Mouse (Mus musculus) liver, postnatal 0 days (tissue): ENCODE measurements around the gene 9230102O04Rik. TPM values are rescaled to one million over a fixed set of nuclear protein-coding genes. Genes with fewer than 3 reads are reported as not detected.

ENCODE experiments used
- ATAC-seq: fragments of 200-750 bp; cut with Nextera tagmentation; 2 replicates; pipeline ENCODE4 v1.8.0; 2017; ENCODE audit warnings: mild to moderate bottlenecking, moderate library complexity
- DNase-seq: peaks from one replicate; pipeline ENCODE4 v3.0.0-alpha.2; 2016
- H3K27ac ChIP-seq: fragments of 300-500 bp; sonication (generic); 2 replicates; pipeline ENCODE4 v1.5.1; 2014; ENCODE audit warnings: antibody characterized with exemption, moderate library complexity, mild to moderate bottlenecking, low read depth
- H3K27me3 ChIP-seq: fragments of 300-500 bp; sonication (generic); 2 replicates; pipeline ENCODE4 v1.6.1; 2014; ENCODE audit warnings: low read length, control low read depth, mixed read lengths; ENCODE audit not compliant: insufficient read depth
- H3K36me3 ChIP-seq: fragments of 300-500 bp; sonication (generic); replicated peaks from 2 replicates; pipeline ENCODE4 v1.6.1; 2014; ENCODE audit warnings: mild to moderate bottlenecking, control low read depth, low read length, moderate library complexity, mixed read lengths; ENCODE audit not compliant: insufficient read depth
- H3K4me1 ChIP-seq: fragments of 300-500 bp; sonication (generic); 2 replicates; pipeline ENCODE4 v1.6.1; 2014; ENCODE audit warnings: antibody characterized with exemption, mild to moderate bottlenecking, control low read depth; ENCODE audit not compliant: insufficient read depth
- H3K4me2 ChIP-seq: fragments of 300-500 bp; sonication (generic); 2 replicates; pipeline ENCODE4 v1.6.1; 2014; ENCODE audit warnings: low read depth, mild to moderate bottlenecking, low read length, moderate library complexity, mixed read lengths
- H3K4me3 ChIP-seq: fragments of 300-500 bp; sonication (generic); 2 replicates; pipeline ENCODE4 v1.5.1; 2014; ENCODE audit warnings: low read depth, low read length
- H3K9ac ChIP-seq: fragments of 300-500 bp; sonication (generic); replicated peaks from 2 replicates; pipeline ENCODE4 v1.6.1; 2014; ENCODE audit warnings: mild to moderate bottlenecking, moderate library complexity
- H3K9me3 ChIP-seq: fragments of 300-500 bp; sonication (generic); 2 replicates; pipeline ENCODE4 v1.6.1; 2016; ENCODE audit warnings: mild to moderate bottlenecking, control low read depth, low read length, mixed read lengths
- CTCF ChIP-seq: sonication (generic); IDR thresholded peaks from 2 replicates; pipeline ENCODE4 v1.5.1; 2016; ENCODE audit warnings: antibody characterized with exemption, low read depth
- EP300 ChIP-seq: IDR thresholded peaks from 2 replicates; pipeline ENCODE4 v1.6.1; 2016; ENCODE audit warnings: antibody characterized with exemption, low read depth, mild to moderate bottlenecking
- WGBS: fragments of 180-500 bp; shearing (Covaris S2); extraction: QIAGEN DNeasy Blood & Tissue Kit; methylation state at CpG from one replicate; pipeline ENCODE4 v1.1.7; 2014; ENCODE audit not compliant: insufficient replicate concordance; 5-methylcytosine and 5-hydroxymethylcytosine counted together
- polyA plus RNA-seq: library from polyadenylated mRNA; unstranded; fragments of >200 nt; fragmentation: Nextera tagmentation; extraction: Ambion mirVana; gene quantifications from 2 replicates; pipeline ENCODE4 v1.2.1, GENCODE M21; 2015

Gene 9230102O04Rik
- polyA plus RNA-seq, 1 experiment from 2014 or later: not detected

GRCm38 (mm10) chr2:9886921-9887610 lies 2.3 kb downstream of the 9230102O04Rik start:
- TF ChIP-seq CTCF (no peak), EP300 (no peak)
- Histone ChIP-seq H3K27me3 (peaks cover 89% of the 10 kb centered on the region), H3K9ac (no peak overlapping the region), H3K4me3 (no peak overlapping the region), H3K36me3 (no peaks in the 10 kb centered on the region), H3K4me1 (peaks cover 24% of the 10 kb centered on the region), H3K4me2 (no peak overlapping the region), H3K9me3 (no peaks in the 10 kb centered on the region), H3K27ac (no peak overlapping the region)
- DNase-seq (no peak), ATAC-seq (no peak)
- WGBS: 24% methylated on average over 7 of the region's 7 CpGs

DNA sequence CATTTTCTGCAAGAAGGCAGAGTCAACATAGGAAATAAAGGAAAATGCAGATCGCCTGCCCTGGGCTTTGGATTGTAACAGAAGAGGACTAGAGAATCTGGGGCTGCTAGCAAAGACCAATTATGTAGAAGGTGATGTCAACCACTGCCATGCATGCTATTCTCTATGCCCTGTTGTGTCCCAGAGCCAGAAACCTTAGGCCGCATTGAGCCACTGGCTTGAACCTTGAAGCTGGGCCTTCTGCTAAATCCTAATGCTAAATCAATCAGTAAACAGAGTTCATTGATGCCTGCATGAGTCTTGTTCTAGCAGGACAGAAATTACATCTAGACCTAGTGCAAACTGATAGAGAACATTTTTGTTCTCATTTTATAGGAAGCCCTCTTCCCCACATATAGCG lies 3.3 kb downstream of the 9230102O04Rik start:
- peaks cover 95% of the 10 kb centered on the region for H3K27me3 ChIP-seq
- ATAC-seq: no peak
- no peak overlapping the region for H3K9ac ChIP-seq
- DNase-seq: no peak
- H3K4me1 ChIP-seq: peaks cover 31% of the 10 kb centered on the region
- TF ChIP-seq EP300: no peak
- no peak for TF ChIP-seq CTCF
- no peak overlapping the region for H3K4me2 ChIP-seq
- WGBS: 43% methylated on average over 3 of the region's 3 CpGs
- H3K36me3 ChIP-seq: no peaks in the 10 kb centered on the region
- H3K9me3 ChIP-seq: no peaks in the 10 kb centered on the region
- no peak overlapping the region for H3K27ac ChIP-seq
- no peak overlapping the region for H3K4me3 ChIP-seq

DNA sequence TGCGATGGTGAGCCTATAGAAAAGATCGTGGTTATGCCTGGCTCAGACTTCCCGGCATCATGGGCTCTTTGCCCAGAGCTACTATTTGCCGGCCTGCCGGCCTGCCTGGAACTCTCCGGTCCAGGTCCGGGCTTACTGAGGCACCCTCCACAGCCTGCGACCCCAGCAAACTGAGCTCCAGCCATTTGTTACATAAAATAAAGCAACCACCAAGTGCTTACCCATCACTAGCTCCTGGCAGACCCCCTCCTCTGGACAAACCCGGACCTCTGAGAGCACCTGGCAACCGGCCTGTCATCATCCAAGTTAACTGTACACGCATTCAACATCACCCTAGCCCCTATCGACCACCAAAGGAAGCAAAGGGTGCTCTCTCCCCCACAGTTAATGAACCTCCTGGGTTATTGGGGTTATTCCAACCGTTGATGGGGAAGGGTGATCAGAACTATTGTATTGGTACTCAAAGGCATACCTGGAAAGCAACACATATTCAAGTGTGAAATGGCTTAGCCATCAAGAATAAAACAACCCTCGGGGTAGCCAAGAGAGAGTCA lies 4.0 kb downstream of the 9230102O04Rik start:
- ATAC-seq: no peak
- H3K27ac ChIP-seq: no peak overlapping the region
- DNase-seq: no peak
- TF ChIP-seq EP300 (no peak), CTCF (no peak)
- peaks cover 34% of the 10 kb centered on the region for H3K4me1 ChIP-seq
- H3K27me3 ChIP-seq: peaks cover 95% of the 10 kb centered on the region
- H3K4me3 ChIP-seq: no peak overlapping the region
- 28% methylated on average over 14 of the region's 14 CpGs for whole genome bisulfite sequencing
- H3K9ac ChIP-seq: no peak overlapping the region
- no peaks in the 10 kb centered on the region for H3K9me3 ChIP-seq
- no peaks in the 10 kb centered on the region for H3K36me3 ChIP-seq
- H3K4me2 ChIP-seq: no peak overlapping the region

GRCm38 (mm10) chr2:9884533-9885216 lies 4.7 kb downstream of the 9230102O04Rik start:
- ATAC-seq (no peak), DNase-seq (no peak)
- Histone ChIP-seq H3K9me3 (no peaks in the 10 kb centered on the region), H3K27ac (no peak overlapping the region), H3K4me3 (peak overlapping the region; percentile 30), H3K9ac (no peak overlapping the region), H3K4me1 (peaks cover 33% of the 10 kb centered on the region), H3K36me3 (no peaks in the 10 kb centered on the region), H3K27me3 (peaks cover 95% of the 10 kb centered on the region), H3K4me2 (peak overlapping the region; percentile 64)
- WGBS: 17% methylated on average over 15 of the region's 15 CpGs
- TF ChIP-seq EP300: no peak
- no peak for TF ChIP-seq CTCF

DNA sequence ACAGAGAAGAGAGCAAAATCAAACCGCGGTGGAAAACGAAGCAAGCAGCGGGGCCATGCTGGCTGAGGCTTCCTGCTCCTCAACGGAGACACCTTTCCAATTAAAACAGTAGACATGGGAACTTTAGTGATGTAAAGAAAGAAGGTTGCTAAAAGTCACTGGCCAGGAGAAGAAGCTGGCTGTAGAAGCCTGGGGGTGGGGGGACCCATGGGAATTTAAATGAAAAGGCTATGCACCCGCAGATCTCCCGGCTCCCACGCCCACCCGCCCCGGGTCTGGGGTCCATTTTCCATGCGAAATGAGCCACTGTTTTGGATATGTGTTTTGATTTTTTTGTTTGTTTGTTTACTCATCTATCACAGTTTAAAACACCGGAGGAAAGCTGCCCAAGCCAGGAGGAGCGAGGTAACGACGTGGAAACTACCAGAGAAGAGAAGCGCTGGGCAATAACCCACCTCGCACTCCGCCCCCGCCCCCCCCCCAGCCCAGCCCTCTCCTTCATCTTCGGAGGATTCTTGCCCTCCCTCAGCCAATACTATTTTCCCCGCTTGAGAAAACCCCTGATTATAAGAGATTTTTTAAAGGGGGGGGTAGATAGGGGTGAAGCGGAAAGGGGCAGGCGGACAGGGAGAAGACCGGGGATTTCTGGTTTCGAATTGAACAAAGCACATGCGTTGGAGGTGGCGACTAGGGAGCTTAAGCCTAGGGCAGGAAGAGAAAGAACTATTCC lies 5.4 kb downstream of the 9230102O04Rik start:
- no peak for TF ChIP-seq CTCF
- Histone ChIP-seq H3K9me3 (no peaks in the 10 kb centered on the region), H3K4me2 (peak overlapping the region; percentile 64), H3K27ac (no peak overlapping the region), H3K4me3 (peak overlapping the region; percentile 41), H3K9ac (no peak overlapping the region), H3K27me3 (peaks cover 93% of the 10 kb centered on the region), H3K4me1 (peaks cover 28% of the 10 kb centered on the region), H3K36me3 (no peaks in the 10 kb centered on the region)
- 1% methylated on average over 26 of the region's 27 CpGs for WGBS
- DNase-seq (no peak), ATAC-seq (no peak)
